Mouse (Mus musculus): ENCODE measurements around the gene Tcirg1. TPM values are rescaled to one million over a fixed set of nuclear protein-coding genes. Genes with fewer than 3 reads are reported as not detected.
A peak's percentile ranks its signal among the peaks of the same experiment; 100 is the strongest.

Tcirg1 gene
- polyA plus RNA-seq, 1 experiment from 2014 or later: 410 TPM

- H3K4me3 ChIP-seq (ENCODE audit: inconsistent target): no peak overlapping the region
- H3K36me3 ChIP-seq (ENCODE audit: inconsistent target): peaks cover 53% of the 10 kb centered on the region
- no peak overlapping the region for H3K27ac ChIP-seq
- peaks cover 8% of the 10 kb centered on the region; the same call in 1 of the 2 replicates for H3K79me2 ChIP-seq (ENCODE audit: inconsistent target)
Measured at GRCm38 (mm10) chr19:3919928-3920327, 13.0 kb upstream of the Tcirg1 start.

GRCm38 (mm10) chr19:3916727-3917126, 9.8 kb upstream of the Tcirg1 start:
- no peak overlapping the region for H3K27ac ChIP-seq
- no peak overlapping the region for H3K4me3 ChIP-seq (ENCODE audit: inconsistent target)
- 86% methylated on average over 11 of the region's 11 CpGs for WGBS (ENCODE audit: missing documents)
- peaks cover 50% of the 10 kb centered on the region for H3K36me3 ChIP-seq (ENCODE audit: inconsistent target)
- H3K79me2 ChIP-seq (ENCODE audit: inconsistent target): peaks cover 11% of the 10 kb centered on the region

- H3K4me3 ChIP-seq (ENCODE audit: inconsistent target): no peak overlapping the region
- 3% methylated on average over 4 of the region's 5 CpGs for whole genome bisulfite sequencing (ENCODE audit: missing documents)
- peaks cover 33% of the 10 kb centered on the region for H3K79me2 ChIP-seq (ENCODE audit: inconsistent target)
- peaks cover 34% of the 10 kb centered on the region; the same call in 1 of the 2 replicates for H3K36me3 ChIP-seq (ENCODE audit: inconsistent target)
- peak overlapping the region; percentile 100 for H3K27ac ChIP-seq
Measured at GRCm38 (mm10) chr19:3914535-3914934, 7.6 kb upstream of the Tcirg1 start.

GRCm38 (mm10) chr19:3913692-3914091, 6.8 kb upstream of the Tcirg1 start:
- peaks cover 33% of the 10 kb centered on the region; the same call in 1 of the 2 replicates for H3K36me3 ChIP-seq (ENCODE audit: inconsistent target)
- H3K79me2 ChIP-seq (ENCODE audit: inconsistent target): peaks cover 41% of the 10 kb centered on the region
- H3K27ac ChIP-seq: peak overlapping the region; percentile 100
- H3K4me3 ChIP-seq (ENCODE audit: inconsistent target): peak overlapping the region; percentile 62
- WGBS (ENCODE audit: missing documents): 81% methylated on average over 8 of the region's 8 CpGs

GRCm38 (mm10) chr19:3912337-3913204, 5.6 kb upstream of the Tcirg1 start, which contains the start of gene Ndufs8:
Gene Ndufs8 (minus strand): TSS chr19:3912774.
- Histone ChIP-seq H3K36me3 (ENCODE audit: inconsistent target) (peaks cover 26% of the 10 kb centered on the region; the same call in 1 of the 2 replicates), H3K4me3 (ENCODE audit: inconsistent target) (peak within 1 kb of the TSS; percentile 62), H3K79me2 (ENCODE audit: inconsistent target) (peaks cover 49% of the 10 kb centered on the region), H3K27ac (peak within 1 kb of the TSS; percentile 100)
- under 1% methylated on average over 43 of the region's 43 CpGs for WGBS (ENCODE audit: missing documents)

GRCm38 (mm10) chr19:3910206-3910605, 3.3 kb upstream of the Tcirg1 start:
- 73% methylated on average over 5 of the region's 5 CpGs for WGBS (ENCODE audit: missing documents)
- Histone ChIP-seq H3K79me2 (ENCODE audit: inconsistent target) (peaks cover 70% of the 10 kb centered on the region), H3K27ac (peak overlapping the region; percentile 100), H3K36me3 (ENCODE audit: inconsistent target) (peaks cover 16% of the 10 kb centered on the region; the same call in 1 of the 2 replicates), H3K4me3 (ENCODE audit: inconsistent target) (no peak overlapping the region)

- peak overlapping the region; percentile 100 for H3K27ac ChIP-seq
- peak overlapping the region; percentile 76 for H3K4me3 ChIP-seq (ENCODE audit: inconsistent target)
- H3K79me2 ChIP-seq (ENCODE audit: inconsistent target): peaks cover 83% of the 10 kb centered on the region
- peaks cover 27% of the 10 kb centered on the region; the same call in 1 of the 2 replicates for H3K36me3 ChIP-seq (ENCODE audit: inconsistent target)
- 37% methylated on average over 8 of the region's 8 CpGs for WGBS (ENCODE audit: missing documents)
Measured at GRCm38 (mm10) chr19:3907876-3908660, 1.1 kb upstream of the Tcirg1 start.

DNA sequence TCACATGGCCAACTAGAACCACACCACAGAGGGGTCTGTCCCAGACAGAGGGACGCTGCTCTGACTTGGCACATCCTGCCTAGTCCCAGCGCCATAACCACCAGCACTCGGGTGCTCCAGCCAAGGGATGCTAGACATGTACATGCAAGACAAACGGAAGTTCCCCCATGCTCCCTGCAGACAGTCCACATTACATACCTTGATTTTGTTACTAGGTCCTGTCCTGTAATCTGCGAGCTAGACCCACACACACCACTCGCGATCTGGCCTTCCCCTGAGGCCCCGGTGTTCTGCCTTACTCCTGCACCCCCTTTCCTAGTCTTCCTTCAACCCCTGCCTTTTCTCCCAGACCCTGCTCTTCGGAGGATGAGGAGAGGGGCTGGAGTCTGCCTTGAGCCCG, 607 bp downstream of the Tcirg1 start:
- Histone ChIP-seq H3K36me3 (ENCODE audit: inconsistent target) (peaks cover 40% of the 10 kb centered on the region), H3K79me2 (ENCODE audit: inconsistent target) (peaks cover 94% of the 10 kb centered on the region), H3K4me3 (ENCODE audit: inconsistent target) (peak overlapping the region; percentile 76), H3K27ac (peak overlapping the region; percentile 100)
- WGBS (ENCODE audit: missing documents): 0% methylated on average over 10 of the region's 10 CpGs

DNA sequence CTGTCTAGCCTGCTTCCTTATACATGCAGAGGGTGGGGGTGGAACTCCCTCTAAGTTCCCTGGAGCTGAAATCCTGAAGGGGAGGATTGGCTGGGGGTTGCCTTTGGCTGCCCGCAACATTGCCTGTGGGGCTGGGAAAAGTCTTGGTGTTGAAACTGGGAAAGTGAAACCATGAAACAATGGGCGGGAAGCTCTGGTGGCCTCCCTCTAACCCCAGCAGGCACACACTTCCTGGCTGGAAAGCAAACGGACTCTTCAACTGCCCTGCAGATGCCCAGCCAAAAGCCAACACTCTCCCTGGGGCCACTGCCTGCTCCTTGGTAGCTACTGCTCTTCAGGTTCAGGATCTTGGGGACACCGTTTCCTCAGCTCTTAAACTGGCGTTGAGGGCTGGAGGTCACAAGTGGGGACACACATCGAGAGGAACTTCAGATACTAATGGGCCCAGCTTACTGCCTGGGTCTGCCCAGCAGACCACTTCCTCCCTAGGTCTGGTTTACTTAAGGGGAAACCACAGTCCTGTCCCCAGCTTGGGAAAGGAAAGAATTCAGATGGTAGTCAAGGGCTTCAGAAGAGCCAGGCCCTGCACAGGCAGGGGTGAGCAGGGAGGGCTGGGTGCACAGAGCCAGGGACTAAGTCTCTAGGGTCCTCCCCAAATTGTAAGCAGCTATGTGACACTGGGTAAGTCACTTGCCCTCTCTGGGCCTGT, 1.5 kb downstream of the Tcirg1 start:
- 1% methylated on average over 6 of the region's 6 CpGs for WGBS (ENCODE audit: missing documents)
- peaks cover 94% of the 10 kb centered on the region for H3K79me2 ChIP-seq (ENCODE audit: inconsistent target)
- H3K27ac ChIP-seq: peak overlapping the region; percentile 100
- H3K36me3 ChIP-seq (ENCODE audit: inconsistent target): peaks cover 38% of the 10 kb centered on the region
- H3K4me3 ChIP-seq (ENCODE audit: inconsistent target): peak overlapping the region; percentile 76

- peak overlapping the region; percentile 100 for H3K27ac ChIP-seq
- H3K79me2 ChIP-seq (ENCODE audit: inconsistent target): peaks cover 94% of the 10 kb centered on the region
- peak overlapping the region; percentile 76 for H3K4me3 ChIP-seq (ENCODE audit: inconsistent target)
- H3K36me3 ChIP-seq (ENCODE audit: inconsistent target): peaks cover 45% of the 10 kb centered on the region
- WGBS (ENCODE audit: missing documents): 70% methylated on average over 9 of the region's 10 CpGs
Measured at GRCm38 (mm10) chr19:3904363-3904675, 2.6 kb downstream of the Tcirg1 start.

- H3K79me2 ChIP-seq (ENCODE audit: inconsistent target): peaks cover 94% of the 10 kb centered on the region
- H3K36me3 ChIP-seq (ENCODE audit: inconsistent target): peaks cover 45% of the 10 kb centered on the region
- peak overlapping the region; percentile 100 for H3K27ac ChIP-seq
- 85% methylated on average over 25 of the region's 25 CpGs for WGBS (ENCODE audit: missing documents)
- peak overlapping the region; percentile 76 for H3K4me3 ChIP-seq (ENCODE audit: inconsistent target)
Measured at GRCm38 (mm10) chr19:3903648-3904362, 3.1 kb downstream of the Tcirg1 start.

- peaks cover 49% of the 10 kb centered on the region for H3K36me3 ChIP-seq (ENCODE audit: inconsistent target)
- H3K79me2 ChIP-seq (ENCODE audit: inconsistent target): peaks cover 91% of the 10 kb centered on the region
- WGBS (ENCODE audit: missing documents): 29% methylated on average over 12 of the region's 12 CpGs
- peak overlapping the region; percentile 7; the same call in 1 of the 2 replicates for H3K4me3 ChIP-seq (ENCODE audit: inconsistent target)
- H3K27ac ChIP-seq: peak overlapping the region; percentile 25
Measured at GRCm38 (mm10) chr19:3902966-3903365, 4.0 kb downstream of the Tcirg1 start.

DNA sequence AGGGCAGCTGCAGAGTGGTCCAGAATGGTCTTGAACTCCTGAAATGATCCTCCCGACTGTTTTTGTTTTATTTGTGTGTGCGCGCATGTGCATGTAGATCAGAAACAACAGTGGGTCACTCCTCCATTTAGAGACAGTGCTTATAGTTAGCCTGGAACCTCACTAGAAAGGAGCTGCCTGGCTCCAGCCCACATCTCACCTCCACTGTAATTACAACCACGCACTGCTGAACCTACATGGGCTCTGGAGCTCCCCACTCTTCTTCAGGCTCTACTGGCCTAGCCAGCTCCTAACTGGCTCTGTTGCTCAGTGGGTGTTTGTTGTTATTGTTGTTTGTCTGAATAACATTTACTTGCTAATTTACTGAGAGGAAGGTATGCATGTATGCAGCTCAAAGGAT, 7.3 kb downstream of the Tcirg1 start:
- 80% methylated on average over 4 of the region's 4 CpGs for WGBS (ENCODE audit: missing documents)
- Histone ChIP-seq H3K36me3 (ENCODE audit: inconsistent target) (peaks cover 82% of the 10 kb centered on the region), H3K4me3 (ENCODE audit: inconsistent target) (no peak overlapping the region), H3K27ac (no peak overlapping the region), H3K79me2 (ENCODE audit: inconsistent target) (peaks cover 69% of the 10 kb centered on the region)

DNA sequence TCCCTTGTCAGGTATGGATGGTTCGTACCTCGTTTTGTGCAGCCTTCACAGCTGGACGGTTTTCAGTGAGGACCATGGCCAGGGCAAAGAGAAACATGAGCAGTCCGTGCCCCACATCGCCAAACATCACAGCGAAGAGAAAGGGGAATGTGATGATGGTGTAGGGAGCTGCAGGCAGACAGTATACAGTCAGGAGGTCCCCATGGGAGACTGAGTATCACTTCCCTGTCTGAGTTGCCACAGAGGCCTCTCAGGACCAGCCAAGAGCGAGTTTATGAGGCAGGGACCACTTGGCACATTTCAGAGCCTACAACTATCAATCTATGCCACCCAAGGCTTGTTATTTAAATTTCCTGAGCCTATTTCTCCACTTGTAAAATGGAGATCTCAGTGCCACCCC, 8.0 kb downstream of the Tcirg1 start:
- Histone ChIP-seq H3K27ac (no peak overlapping the region), H3K4me3 (ENCODE audit: inconsistent target) (no peak overlapping the region), H3K36me3 (ENCODE audit: inconsistent target) (peaks cover 80% of the 10 kb centered on the region), H3K79me2 (ENCODE audit: inconsistent target) (peaks cover 63% of the 10 kb centered on the region)
- WGBS (ENCODE audit: missing documents): 70% methylated on average over 7 of the region's 7 CpGs

Measured in macrophage (primary cell).